Mouse (Mus musculus) spleen, postnatal 4 days (tissue): ENCODE data around the gene Itpr2.

Experiments used
- DNase-seq, 2 experiments: peaks; one replicate each; pipeline ENCODE4 v3.0.0; 2022; ENCODE audit warnings: low spot score in 2 of 2

The Itpr2 gene

GRCm38 (mm10) chr6:146351816-146352215 is 150.2 kb downstream of the Itpr2 start:
- no peak for DNase-seq

DNA sequence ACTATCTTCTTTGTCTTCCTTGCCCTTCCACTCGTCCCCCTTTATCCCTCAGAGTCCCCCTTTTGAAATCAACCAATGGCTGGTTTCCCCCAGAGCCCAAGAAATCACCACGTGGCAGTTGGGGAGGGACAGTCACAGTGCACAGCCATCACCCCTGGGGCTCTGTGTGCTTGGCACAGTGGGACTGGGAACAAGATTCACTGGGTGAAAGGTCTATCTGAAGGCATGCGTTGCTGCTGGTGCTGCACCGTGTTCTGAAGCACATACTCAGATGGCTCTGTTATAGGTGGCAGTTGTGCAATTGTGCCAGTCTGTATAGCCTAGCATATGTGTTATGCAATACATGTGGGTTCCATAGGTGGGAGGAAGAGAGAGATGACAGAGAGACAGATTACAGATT is 154.5 kb downstream of the Itpr2 start:
- DNase-seq = no peak

DNA sequence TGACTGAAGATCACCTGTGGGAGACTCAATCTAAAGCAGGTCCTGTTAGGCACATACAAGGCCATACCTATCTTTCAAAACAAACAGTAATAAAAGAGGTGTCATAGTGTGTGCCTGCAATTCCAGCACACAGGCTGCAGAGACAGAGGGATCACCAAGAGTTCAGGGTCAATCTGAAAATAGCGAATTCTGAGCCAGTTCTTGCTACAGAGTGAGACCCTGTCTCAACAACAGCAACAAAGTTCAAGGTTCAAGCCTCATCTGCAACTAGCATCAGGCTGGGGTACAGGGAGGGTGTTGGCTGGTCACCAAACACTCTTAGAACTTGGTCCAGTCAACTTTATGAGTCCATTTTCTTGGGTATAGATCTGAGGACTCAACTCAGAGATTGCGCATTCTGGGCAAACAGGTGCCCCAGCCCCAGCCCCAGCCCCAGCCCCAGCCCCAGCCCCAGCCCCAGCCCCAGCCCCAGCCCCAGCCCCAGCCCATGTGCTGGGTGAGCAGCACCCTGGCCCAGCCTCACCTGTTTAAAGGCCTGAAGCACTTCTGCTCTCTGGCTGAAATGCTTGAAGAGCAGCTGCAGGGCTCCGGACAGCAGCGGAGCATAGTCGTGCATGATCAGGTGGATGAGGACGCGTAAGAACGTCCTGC is 155.4 kb downstream of the Itpr2 start:
- DNase-seq = no peak

- DNase-seq = peak in 1 of 2 experiments; percentile 66
Measured at GRCm38 (mm10) chr6:146344732-146345131, 157.3 kb downstream of the Itpr2 start.

DNA sequence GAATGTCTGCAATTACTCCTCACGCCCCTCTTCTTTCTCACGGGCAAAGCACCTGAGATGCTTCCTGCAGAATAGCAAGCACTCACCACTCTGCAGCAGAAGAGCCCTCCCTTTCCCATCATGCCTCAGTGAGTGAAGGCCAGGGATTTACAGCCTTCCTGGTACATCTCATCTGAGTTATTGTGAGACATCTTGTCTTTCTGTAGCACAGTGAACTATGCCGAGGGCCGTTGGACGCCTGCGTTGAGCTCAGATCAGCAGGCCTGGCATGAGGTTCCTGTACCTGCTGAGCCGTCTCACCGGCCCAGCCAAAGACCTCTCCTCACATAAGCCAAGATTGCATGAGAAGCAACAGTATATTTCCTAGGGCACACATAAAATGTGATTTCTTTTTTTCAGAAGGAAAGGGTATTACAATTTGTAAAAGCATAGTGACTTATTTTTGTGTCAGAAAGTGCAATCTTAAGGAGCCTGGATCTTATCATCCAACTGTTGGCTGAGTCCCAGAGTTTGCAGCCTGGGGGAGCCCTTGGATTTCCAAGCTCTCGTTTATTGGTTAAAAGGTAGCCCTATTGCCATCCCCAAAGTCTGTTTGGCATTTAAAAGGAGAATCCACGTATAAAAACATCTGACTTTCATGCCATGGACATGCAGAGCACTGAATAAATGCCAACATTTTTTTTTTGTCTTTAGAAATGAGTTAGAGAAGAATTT is 158.2 kb downstream of the Itpr2 start:
- no peak for DNase-seq

DNA sequence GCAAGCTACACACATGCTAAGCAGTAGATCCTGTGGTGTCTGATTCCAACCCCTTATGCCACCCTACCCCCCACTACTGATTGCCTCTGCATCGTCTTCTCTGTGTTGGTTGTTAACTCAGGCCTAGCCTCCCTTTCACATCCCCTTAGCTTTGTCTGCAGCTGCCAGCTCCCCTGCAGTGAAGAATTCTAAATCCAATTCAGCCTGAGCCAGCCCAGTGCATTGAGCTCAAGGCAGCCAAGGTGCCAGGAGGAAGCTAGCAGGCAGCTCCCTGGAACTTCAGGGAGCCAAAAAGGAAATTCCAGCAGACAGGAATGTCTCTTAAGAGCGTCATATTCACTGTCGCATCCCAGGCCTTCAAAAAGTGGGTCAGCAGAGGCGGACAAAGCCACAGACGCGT is 159.0 kb downstream of the Itpr2 start:
- DNase-seq = no peak

DNA sequence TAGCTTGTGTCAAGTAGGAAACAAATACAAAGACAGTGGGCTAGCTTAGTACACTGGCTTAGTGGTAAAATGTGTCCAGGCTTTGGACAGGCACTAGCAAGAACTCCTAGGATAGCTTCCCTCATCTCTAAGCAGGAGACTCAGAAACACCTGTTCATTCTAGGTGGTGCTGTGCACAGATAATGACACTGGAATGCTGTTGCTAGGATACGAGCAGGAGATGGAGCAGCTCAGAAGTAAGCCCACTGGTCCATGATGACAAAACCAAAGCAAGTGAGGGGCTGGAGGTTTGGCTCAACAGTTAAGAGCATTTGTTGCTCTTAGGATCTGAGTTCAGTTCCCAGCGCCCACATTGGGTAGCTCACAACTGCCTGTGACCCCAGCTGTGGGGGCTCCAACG is 160.1 kb downstream of the Itpr2 start:
- no peak for DNase-seq

DNA sequence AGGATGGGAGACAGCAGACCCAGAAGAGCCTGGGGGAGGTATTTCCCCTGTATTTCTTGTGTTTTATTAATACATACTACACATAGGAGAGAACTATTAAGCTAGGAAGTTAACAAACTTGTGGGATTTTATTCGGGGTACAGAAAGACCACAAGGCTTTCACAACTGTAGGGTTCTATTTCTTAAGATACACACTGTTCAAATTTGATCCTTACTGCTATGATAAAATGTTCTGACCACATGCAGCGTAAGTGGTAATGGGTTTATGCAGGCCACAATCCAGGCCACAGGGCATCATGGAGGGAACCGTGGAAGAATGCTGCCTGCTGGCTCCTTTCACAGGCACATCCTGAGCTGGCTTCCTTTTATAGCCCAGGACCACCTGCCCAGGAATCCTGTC is 160.6 kb downstream of the Itpr2 start:
- no peak for DNase-seq

DNA sequence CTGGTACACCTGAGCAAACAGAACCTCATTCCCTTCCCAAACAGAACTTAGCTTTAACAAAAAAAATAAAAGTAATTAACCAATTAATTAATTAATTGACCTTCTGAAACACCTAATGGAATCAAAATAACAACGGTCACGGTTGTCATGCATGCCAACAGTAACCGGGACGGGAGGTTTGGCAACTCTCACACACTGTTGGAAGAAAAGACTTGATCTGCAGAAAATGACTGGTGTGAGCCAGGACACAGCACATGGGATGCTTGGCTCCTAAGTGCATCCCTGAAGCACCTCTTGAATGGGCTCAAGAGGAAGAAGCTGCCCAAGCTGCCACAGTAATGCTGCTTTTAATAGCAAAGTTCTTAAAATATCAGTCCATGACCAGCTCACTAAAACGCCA is 161.1 kb downstream of the Itpr2 start:
- DNase-seq = no peak

GRCm38 (mm10) chr6:146339779-146340178 is 162.2 kb downstream of the Itpr2 start:
- peak; percentile 37 to 81 for DNase-seq

DNA sequence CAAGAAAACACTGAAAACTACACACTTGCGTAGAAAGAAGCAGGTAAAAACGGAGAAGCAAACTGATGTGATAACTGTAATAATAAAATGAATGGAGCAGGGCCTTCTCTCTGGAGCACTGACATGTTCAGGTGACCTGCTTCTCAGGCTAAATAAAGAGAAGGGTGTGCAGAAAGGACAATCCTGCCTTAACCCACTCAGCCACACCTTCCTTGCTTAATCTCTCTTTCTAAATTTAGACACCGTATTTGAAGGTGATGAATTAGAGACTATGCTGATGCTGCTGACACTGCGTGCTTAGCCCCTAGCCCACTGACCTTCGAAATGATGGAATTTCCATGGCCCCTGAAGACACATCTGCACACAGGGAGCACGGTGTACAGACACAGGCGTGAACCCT is 164.8 kb downstream of the Itpr2 start:
- no peak for DNase-seq

DNA sequence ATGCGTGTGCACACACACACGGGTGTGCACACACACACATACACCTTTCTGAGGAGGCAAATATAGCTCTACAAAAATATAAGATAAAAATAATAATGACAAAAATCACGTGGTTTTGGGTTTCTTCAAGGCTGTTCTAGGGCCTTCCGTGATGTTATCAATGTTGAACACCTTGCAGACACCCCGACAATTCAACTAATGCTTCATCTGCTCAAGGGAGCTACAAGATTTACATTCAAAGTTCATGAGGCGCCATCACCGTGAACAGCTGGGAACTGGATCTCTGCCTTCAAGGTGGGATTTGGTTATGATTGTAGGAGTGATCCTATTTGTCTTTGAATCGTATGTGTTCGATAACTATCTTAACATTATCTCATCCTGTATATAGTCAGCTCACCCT is 166.8 kb downstream of the Itpr2 start:
- DNase-seq = no peak

DNA sequence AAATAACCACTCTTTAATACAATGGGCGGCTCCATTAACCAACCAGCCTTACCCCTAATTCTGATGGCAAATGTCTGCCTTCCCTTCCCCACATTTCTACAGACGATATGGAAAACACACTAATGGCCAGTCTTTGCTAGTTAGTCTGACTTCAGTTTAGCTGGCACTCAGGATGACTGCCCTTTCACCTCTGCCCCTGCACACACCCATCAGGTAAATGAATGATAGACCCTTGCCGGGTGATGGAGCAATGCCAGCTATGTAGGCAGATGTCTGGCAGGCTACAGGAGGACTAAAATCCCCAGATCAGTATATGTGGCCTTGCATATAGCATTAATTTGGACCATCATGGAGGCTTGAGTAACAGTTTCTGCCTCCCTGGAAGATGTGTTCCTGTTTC is 168.5 kb downstream of the Itpr2 start:
- no peak for DNase-seq

DNA sequence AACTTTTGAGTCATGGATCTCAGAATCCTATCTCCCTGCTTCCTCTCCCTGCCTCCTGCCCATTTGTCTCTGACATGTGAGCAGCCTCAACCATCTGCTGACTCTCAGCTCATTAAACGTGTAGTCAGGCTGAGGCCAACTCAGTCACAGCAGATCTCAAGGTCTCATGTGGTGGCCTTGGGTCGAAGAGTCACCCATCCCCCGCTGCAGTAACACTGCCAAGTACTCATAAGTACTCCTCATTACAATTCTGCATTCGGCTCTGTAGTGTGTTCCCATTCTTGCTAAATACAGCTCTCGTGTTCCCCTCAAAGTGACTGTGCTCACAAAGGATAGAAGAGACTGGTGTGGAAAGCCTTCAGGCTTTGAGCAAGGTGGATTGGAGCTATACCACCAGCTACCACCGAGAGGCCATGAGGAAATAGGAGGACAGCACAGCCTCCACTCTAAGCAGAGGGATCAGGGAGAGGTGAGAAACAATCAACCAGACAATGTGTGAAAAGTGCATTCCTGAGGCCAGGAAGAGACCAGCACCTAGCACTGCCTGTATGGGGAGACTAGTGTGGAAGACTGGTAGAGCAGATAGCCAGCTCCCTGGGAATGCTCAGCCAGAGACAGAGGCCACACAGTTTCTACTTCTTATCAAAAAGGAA is 170.9 kb downstream of the Itpr2 start:
- no peak for DNase-seq

GRCm38 (mm10) chr6:146329079-146329478 is 172.9 kb downstream of the Itpr2 start:
- DNase-seq = no peak

DNA sequence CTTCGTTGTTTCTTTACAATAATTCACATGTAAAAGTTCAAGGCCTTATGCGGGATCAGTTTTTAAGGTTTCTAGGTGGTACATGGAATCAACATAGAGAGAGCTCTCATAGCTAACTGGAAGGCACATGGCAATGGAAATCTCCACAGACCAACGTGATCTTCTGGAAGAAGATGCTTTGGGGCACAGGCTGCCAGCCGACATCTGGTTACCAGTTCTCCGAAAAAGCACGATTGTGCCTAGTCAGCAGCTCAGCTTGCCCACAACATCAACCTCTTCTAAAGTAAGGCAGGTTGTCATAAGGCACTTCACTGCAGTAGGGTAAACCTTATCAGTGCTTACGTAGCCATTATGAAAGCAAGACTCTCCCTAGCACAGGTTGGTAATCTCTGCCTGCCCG is 175.4 kb downstream of the Itpr2 start:
- DNase-seq = no peak

DNA sequence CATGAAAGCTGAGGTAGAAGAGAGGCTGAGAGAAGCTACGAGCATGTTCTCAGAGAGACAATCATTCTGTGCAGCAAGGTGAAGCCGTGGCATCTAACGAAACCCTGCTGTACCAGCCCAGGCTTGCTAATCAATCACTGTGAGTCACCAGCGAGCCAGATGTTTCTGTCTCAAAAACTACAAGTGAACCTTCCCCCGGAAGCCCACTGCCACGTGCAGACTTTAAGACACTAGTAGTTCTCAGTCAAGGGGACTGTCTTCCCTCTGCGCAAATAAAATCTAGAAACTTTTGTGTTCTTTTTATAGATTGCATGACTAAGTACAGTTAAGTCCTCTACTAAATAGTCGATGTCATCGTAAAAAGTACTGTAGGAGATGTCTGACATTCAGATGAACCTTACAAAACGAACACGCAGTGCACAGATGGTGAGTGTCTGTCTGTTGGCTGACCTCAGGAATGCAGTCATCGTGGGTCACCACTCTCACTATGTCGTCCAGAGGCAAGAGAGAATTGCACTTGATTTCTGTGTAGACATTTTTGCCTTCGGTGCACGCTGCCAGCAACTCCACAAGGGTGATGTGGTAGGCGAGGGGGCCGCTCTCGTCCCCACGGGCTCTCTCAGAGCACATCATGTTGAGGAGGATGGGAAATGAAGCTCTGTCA is 177.3 kb downstream of the Itpr2 start:
- no peak for DNase-seq

GRCm38 (mm10) chr6:146322555-146322954 is 179.5 kb downstream of the Itpr2 start:
- DNase-seq = no peak

DNA sequence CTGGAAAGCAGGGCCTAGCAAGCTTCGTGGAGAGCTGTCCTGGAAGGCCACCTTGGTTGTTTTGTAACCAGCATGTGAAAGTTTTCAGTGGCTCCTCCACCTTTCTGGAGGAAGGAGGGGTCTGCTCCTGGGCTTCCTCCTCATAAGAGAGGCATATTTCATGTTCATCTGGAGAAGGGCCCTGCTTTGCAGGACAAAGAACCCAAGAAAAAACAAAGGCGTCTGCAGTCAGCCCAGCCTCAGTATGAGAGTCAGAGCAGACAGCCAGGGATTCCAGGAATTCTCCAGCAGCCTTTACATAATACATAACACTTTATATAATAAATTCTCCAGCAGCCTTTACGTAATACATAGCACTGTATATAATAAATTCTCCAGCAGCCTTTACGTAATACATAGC is 180.1 kb downstream of the Itpr2 start:
- no peak for DNase-seq

DNA sequence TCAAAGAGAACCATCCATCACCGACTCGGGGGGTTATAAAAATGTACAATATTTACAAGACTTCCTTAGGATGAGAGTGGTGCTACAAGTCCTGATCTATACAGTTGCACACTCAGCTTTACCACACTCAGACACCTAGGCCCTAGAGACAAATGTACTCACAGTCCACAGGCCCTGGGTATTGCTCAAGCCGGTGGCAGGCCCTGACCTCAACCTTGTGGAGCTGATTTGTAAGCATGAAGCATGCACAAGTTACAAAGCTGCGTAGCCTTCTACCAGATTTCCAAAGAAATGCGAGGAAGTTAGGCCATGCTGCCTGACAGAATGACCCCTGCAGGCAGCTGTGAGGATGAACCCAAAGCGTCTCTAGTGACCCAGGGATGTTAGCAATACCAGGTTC is 185.6 kb downstream of the Itpr2 start:
- no peak for DNase-seq

DNA sequence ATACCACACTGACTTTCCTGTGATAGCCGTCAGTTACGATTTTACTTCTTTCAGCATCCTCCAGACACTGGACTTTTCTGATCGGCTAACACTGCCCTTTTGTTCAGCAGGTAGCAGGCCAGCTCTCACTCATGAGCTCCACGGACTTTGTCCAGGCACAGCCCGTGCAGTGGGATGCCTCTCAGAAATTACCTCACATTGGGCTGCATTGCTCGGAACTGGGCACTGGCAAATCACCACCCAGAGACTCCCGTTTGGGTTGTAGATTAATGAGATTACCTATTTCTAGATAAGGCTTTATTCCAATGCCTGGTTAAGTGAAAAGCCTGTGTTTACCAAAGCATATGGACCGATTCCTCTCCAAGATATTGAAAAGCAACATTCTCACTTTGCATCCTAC is 186.9 kb downstream of the Itpr2 start:
- DNase-seq = no peak

DNA sequence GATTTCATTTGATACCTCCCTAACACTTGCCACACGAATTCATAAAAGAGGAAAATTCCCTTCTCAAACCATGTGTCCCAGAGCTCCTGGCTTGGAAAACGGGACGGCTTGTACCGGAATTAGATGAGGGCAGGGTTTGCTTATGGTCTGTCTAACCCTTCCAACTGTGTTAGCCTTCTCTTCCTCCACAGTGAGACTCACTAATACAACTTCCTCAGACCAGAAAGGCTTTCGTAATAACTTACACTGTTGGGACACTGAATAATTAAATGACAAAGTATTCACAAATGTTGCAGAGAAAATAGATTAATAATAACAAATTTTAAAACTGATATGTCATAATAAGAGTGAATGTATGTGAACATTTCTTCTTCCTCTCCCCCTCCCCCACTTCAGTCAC is 187.7 kb downstream of the Itpr2 start:
- no peak for DNase-seq

DNA sequence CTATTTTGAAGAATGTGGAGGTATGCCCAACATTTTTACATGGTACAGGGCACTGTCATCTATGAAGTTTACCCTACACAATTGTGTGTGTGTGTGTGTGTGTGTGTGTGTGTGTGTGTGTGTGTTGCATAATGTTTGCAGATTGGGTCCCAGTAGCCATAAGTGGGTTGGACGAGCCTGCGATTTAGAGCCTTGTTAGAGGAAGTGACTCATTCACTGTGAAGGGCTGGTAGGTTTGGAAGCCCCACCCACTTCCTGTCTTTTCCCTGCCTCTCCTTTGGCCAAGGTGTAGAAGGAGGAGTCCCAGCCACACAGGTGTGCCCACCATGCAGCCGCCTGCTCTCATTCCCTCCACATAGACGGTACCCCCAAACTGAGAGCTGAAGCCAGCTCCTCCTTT is 188.6 kb downstream of the Itpr2 start:
- DNase-seq = no peak
